Mouse (Mus musculus) stomach, embryonic 16.5 days (tissue): Measurements from ENCODE around the gene Slc28a1. TPM values are rescaled to one million over a fixed set of nuclear protein-coding genes. Genes with fewer than 3 reads are reported as not detected.

Experiments
- ATAC-seq: fragments of 200-750 bp; cut with Nextera tagmentation; 2 replicates; pipeline ENCODE4 v1.8.0; 2017; ENCODE audit warnings: moderate number of reproducible peaks, moderate TSS enrichment; ENCODE audit not compliant: insufficient read depth, low FRiP score
- H3K27ac ChIP-seq: fragments of 300-500 bp; sonication (generic); 2 replicates; pipeline ENCODE4 v1.5.1; 2014; ENCODE audit warnings: low read length
- H3K27me3 ChIP-seq: fragments of 300-500 bp; sonication (generic); 2 replicates; pipeline ENCODE4 v1.6.1; 2014; ENCODE audit warnings: low read length, control low read depth, mixed read lengths; ENCODE audit not compliant: control insufficient read depth, insufficient read depth
- H3K36me3 ChIP-seq: fragments of 300-500 bp; sonication (generic); 2 replicates; pipeline ENCODE4 v1.6.1; 2014; ENCODE audit warnings: low read length; ENCODE audit not compliant: control insufficient read depth, insufficient read depth
- H3K4me1 ChIP-seq: fragments of 300-500 bp; sonication (generic); 2 replicates; pipeline ENCODE4 v1.6.1; 2014; ENCODE audit warnings: low read length, control low read depth, mixed read lengths; ENCODE audit not compliant: control insufficient read depth, insufficient read depth
- H3K4me2 ChIP-seq: fragments of 300-500 bp; sonication (generic); 2 replicates; pipeline ENCODE4 v1.6.1; 2014; ENCODE audit warnings: low read depth, low read length, mixed read lengths
- H3K4me3 ChIP-seq: fragments of 300-500 bp; sonication (generic); replicated peaks from 2 replicates; pipeline ENCODE4 v1.5.1; 2014; ENCODE audit warnings: mild to moderate bottlenecking, low read length
- H3K9ac ChIP-seq: fragments of 300-500 bp; sonication (generic); 2 replicates; pipeline ENCODE4 v1.6.1; 2014; ENCODE audit warnings: low read length
- H3K9me3 ChIP-seq: fragments of 300-500 bp; sonication (generic); replicated peaks from 2 replicates; pipeline ENCODE4 v1.6.1; 2016; ENCODE audit warnings: low read length, control low read depth; ENCODE audit not compliant: control insufficient read depth
- WGBS: fragments of 180-500 bp; shearing (Covaris S2); extraction: QIAGEN DNeasy Blood & Tissue Kit; methylation state at CpG from one replicate; pipeline ENCODE4 v1.1.7; 2014; 5-methylcytosine and 5-hydroxymethylcytosine counted together
- polyA plus RNA-seq: library from polyadenylated mRNA; unstranded; fragments of >200 nt; fragmentation: Nextera tagmentation; extraction: Ambion mirVana; gene quantifications from 2 replicates; pipeline ENCODE4 v1.2.1, GENCODE M21; 2015

Slc28a1 gene
- polyA plus RNA-seq, 1 experiment from 2014 or later: 0.77 TPM

DNA sequence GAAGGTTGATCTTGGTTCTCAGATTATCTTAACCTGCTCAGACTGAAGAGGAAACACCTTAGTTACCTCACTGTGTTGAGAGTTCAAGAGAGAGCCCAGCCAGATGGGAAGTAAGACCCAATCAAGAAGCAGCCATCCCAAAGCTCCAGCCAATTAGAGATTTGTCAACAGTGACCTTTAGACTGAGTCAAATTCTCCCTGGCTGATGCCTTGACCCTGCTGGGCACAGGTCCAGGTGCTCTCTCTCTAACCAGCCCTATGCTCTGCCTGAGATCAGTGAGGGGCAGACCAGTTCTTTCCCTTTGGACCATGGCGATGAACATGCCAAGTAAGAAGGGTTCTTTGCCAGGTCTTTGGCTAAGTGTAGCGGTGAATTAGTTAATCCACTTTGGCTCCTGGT lies 2.9 kb upstream of the Slc28a1 start:
- no peak overlapping the region for H3K9ac ChIP-seq
- WGBS: 90% methylated on average over 2 of the region's 2 CpGs
- ATAC-seq: no peak
- H3K36me3 ChIP-seq: no peaks in the 10 kb centered on the region
- H3K27ac ChIP-seq: no peak overlapping the region
- no peaks in the 10 kb centered on the region for H3K4me1 ChIP-seq
- no peak overlapping the region for H3K4me2 ChIP-seq
- no peaks in the 10 kb centered on the region for H3K9me3 ChIP-seq
- H3K27me3 ChIP-seq: no peaks in the 10 kb centered on the region
- H3K4me3 ChIP-seq: no peak overlapping the region

GRCm38 (mm10) chr7:81112686-81113360 lies 1.8 kb upstream of the Slc28a1 start:
- no peak overlapping the region for H3K9ac ChIP-seq
- no peak overlapping the region for H3K27ac ChIP-seq
- H3K27me3 ChIP-seq: no peaks in the 10 kb centered on the region
- no peak for ATAC-seq
- no peaks in the 10 kb centered on the region for H3K36me3 ChIP-seq
- H3K4me3 ChIP-seq: no peak overlapping the region
- H3K9me3 ChIP-seq: no peaks in the 10 kb centered on the region
- no peak overlapping the region for H3K4me2 ChIP-seq
- no peaks in the 10 kb centered on the region for H3K4me1 ChIP-seq
- WGBS: 35% methylated on average over 6 of the region's 6 CpGs

GRCm38 (mm10) chr7:81121099-81121498 lies 6.5 kb downstream of the Slc28a1 start:
- ATAC-seq: no peak
- Histone ChIP-seq H3K36me3 (no peaks in the 10 kb centered on the region), H3K27me3 (no peaks in the 10 kb centered on the region), H3K4me1 (no peaks in the 10 kb centered on the region), H3K9me3 (no peaks in the 10 kb centered on the region), H3K9ac (no peak overlapping the region), H3K4me2 (no peak overlapping the region), H3K4me3 (no peak overlapping the region), H3K27ac (no peak overlapping the region)
- WGBS: 67% methylated on average over 3 of the region's 3 CpGs

GRCm38 (mm10) chr7:81122808-81123207 lies 8.2 kb downstream of the Slc28a1 start:
- H3K4me3 ChIP-seq: no peak overlapping the region
- no peak for ATAC-seq
- H3K9me3 ChIP-seq: no peaks in the 10 kb centered on the region
- no peaks in the 10 kb centered on the region for H3K36me3 ChIP-seq
- no peaks in the 10 kb centered on the region for H3K27me3 ChIP-seq
- WGBS: 71% methylated on average over 2 of the region's 2 CpGs
- no peak overlapping the region for H3K4me2 ChIP-seq
- no peak overlapping the region for H3K9ac ChIP-seq
- H3K27ac ChIP-seq: no peak overlapping the region
- no peaks in the 10 kb centered on the region for H3K4me1 ChIP-seq

DNA sequence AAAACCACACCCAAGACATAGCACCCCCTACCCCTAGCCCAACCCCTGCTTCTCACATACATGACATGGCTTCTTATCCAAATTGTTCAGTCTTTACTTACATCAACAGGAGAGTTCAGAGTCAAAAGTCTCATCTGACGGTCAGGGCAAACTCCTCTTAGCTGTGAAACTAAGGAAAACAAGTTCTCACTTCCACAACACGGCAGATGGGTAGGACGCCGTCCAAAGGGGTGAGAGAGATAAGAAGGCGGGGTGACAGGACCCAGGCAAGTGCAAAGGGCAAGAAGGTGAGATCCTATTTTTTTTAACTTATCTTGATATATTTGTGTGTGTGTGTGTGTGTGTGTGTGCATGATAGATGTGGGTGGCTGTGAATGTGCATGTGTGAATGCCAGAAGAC lies 9.0 kb downstream of the Slc28a1 start:
- Histone ChIP-seq H3K9me3 (no peaks in the 10 kb centered on the region), H3K9ac (no peak overlapping the region), H3K27ac (no peak overlapping the region), H3K4me3 (no peak overlapping the region), H3K4me2 (no peak overlapping the region), H3K36me3 (no peaks in the 10 kb centered on the region), H3K4me1 (no peaks in the 10 kb centered on the region), H3K27me3 (no peaks in the 10 kb centered on the region)
- no peak for ATAC-seq
- WGBS: 75% methylated on average over 5 of the region's 5 CpGs

GRCm38 (mm10) chr7:81124773-81125172 lies 10.2 kb downstream of the Slc28a1 start:
- no peak overlapping the region for H3K27ac ChIP-seq
- H3K27me3 ChIP-seq: no peaks in the 10 kb centered on the region
- no peak overlapping the region for H3K4me2 ChIP-seq
- H3K9me3 ChIP-seq: no peaks in the 10 kb centered on the region
- no peak for ATAC-seq
- 71% methylated on average over 8 of the region's 8 CpGs for WGBS
- no peaks in the 10 kb centered on the region for H3K4me1 ChIP-seq
- no peak overlapping the region for H3K9ac ChIP-seq
- H3K36me3 ChIP-seq: no peaks in the 10 kb centered on the region
- H3K4me3 ChIP-seq: no peak overlapping the region

DNA sequence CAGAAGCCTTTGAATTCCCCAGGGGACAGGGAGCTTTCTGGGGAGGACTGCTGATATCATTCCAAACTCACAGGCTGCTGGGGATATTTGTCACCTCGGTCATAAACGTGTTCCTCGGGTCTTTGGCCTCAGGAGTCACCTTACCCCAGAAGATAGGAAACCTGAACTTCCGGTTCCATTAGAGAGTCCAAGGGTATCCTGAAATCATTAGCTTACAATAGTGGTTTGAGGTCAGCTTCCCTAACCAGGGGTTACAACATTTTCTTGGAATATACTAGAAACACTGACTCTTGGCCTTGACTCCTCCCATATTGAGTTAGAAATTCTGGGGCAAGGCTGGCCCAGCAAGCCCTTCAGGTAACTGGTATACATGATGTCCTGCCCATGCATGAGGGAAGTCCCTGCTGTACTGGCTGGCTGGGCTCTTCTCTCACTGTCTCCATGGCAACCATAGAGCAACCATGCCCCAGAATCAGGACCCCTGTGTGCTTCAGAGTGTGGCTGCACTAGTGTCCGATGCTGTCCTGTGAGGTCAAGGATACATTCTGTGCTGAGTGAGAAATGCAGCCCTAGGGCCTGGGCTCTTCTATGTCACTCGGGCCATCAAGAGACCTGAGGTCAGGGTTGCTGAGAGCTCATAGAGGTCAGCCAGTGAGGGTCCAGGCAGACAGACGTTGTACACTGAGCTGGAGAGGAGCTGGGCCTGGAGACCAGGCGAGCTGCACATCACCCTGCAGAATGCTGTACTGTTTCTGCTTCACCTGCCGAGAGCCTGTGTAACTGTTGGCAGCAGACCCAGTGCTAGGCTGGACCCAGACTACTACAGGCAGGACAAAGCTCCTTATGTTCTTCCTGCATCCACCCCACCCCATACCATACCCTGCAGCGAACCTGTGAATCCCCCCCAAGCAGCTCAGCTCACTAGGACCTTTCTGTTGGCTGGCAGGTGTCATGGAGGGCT lies 10.9 kb downstream of the Slc28a1 start:
- Histone ChIP-seq H3K27me3 (no peaks in the 10 kb centered on the region), H3K36me3 (no peaks in the 10 kb centered on the region), H3K27ac (no peak overlapping the region), H3K9me3 (no peaks in the 10 kb centered on the region), H3K4me3 (no peak overlapping the region), H3K4me1 (no peaks in the 10 kb centered on the region), H3K4me2 (no peak overlapping the region), H3K9ac (no peak overlapping the region)
- ATAC-seq: no peak
- 64% methylated on average over 10 of the region's 10 CpGs for WGBS

GRCm38 (mm10) chr7:81131864-81132263 lies 17.3 kb downstream of the Slc28a1 start:
- H3K36me3 ChIP-seq: no peaks in the 10 kb centered on the region
- H3K4me2 ChIP-seq: no peak overlapping the region
- WGBS: 69% methylated on average over 7 of the region's 7 CpGs
- no peak overlapping the region for H3K4me3 ChIP-seq
- H3K27me3 ChIP-seq: no peaks in the 10 kb centered on the region
- peaks cover 18% of the 10 kb centered on the region for H3K4me1 ChIP-seq
- no peaks in the 10 kb centered on the region for H3K9me3 ChIP-seq
- no peak overlapping the region for H3K9ac ChIP-seq
- no peak for ATAC-seq
- no peak overlapping the region for H3K27ac ChIP-seq

DNA sequence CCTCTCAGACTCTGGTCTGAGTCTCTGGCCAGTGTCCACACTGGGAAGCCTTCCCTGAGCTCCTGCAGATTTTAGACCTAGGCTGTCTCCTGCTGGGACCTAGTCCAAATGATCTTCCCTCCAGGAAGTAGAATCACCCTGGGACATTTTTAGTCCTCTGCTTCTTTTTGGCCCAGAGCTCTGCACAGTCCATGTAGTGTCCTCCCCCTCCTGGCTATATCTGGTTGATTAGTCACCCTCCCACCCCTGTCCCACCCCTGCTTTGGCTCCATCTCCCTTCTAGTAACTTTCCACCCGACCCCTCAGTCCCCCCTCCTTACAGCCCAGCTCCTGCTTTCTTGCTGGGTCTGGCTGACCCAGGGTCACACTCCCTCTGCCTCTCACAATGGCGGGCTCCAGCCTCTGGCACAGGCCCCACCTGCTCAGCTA lies 18.3 kb downstream of the Slc28a1 start:
- H3K9me3 ChIP-seq: no peaks in the 10 kb centered on the region
- no peak overlapping the region for H3K9ac ChIP-seq
- H3K4me3 ChIP-seq: no peak overlapping the region
- peaks cover 18% of the 10 kb centered on the region for H3K4me1 ChIP-seq
- ATAC-seq: peak; percentile 80
- H3K36me3 ChIP-seq: no peaks in the 10 kb centered on the region
- no peak overlapping the region for H3K4me2 ChIP-seq
- WGBS: 20% methylated on average over 2 of the region's 2 CpGs
- H3K27me3 ChIP-seq: no peaks in the 10 kb centered on the region
- peak overlapping the region; percentile 22; the same call in 1 of the 2 replicates for H3K27ac ChIP-seq
